Mouse (Mus musculus): ENCODE data around the gene Adam23.

DNA sequence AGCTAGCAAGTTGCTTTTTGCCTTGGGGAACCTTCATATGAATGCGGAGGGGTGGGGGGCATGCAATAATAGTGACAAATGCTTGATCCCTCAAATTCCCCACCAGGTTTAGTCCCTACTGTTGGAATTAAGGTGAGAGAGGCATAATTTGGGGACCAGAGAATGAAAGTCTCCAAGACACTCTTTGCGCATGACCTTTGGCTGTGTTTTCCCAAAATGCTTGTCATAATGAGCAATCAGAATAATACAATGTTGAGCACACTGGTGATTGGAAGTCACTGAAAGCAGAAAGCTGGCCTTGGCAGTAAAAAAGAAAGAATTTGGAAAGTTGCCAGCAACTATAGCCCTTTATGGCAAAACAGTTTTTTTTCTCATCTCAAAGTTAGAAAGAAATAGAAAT, 1.0 kb downstream of the Adam23 start:
- TF ChIP-seq CTCF (IDR thresholded peaks at IDR 0.05; ENCODE audit: low read depth) (no peak), EP300 (IDR thresholded peaks at IDR 0.05; ENCODE audit: low read depth) (no peak)
